Mouse (Mus musculus) cerebellum, adult 2 months (tissue): ENCODE measurements at regions not wholly inside any gene's neighbourhood (a gene's known extent, or its start where the extent isn't known, plus 50 kb on each side); places are given as distances from the start of the nearest gene placed in this dataset.
A peak's percentile ranks its signal among the peaks of the same experiment; 100 is the strongest.

ENCODE experiments used
- DNase-seq, 2 experiments: peaks; one replicate each; pipeline ENCODE4 v3.0.0; 2021
- H3K27ac ChIP-seq: fragments of 200-500 bp; 2 replicates; pipeline ENCODE4 v1.5.1; 2012; ENCODE audit warnings: low read length, control low read depth, inconsistent platforms; ENCODE audit not compliant: insufficient read depth
- H3K27me3 ChIP-seq: fragments of 200-500 bp; 2 replicates; pipeline ENCODE4 v1.6.1; 2012; ENCODE audit warnings: inconsistent platforms, mild to moderate bottlenecking, low read length, moderate library complexity; ENCODE audit not compliant: control insufficient read depth, insufficient read depth
- H3K4me1 ChIP-seq: fragments of 200-500 bp; 2 replicates; pipeline ENCODE4 v1.6.1; 2011; ENCODE audit warnings: low read length; ENCODE audit not compliant: control insufficient read depth, insufficient read depth
- H3K4me3 ChIP-seq: fragments of 200-500 bp; replicated peaks from 2 replicates; pipeline ENCODE3; 2011; ENCODE audit warnings: mild to moderate bottlenecking, low read depth, low read length, control low read depth; ENCODE audit not compliant: insufficient read depth
- CTCF ChIP-seq: fragments of 200-500 bp; IDR thresholded peaks from 2 replicates; pipeline ENCODE4 v1.5.1; 2011; ENCODE audit warnings: low read depth, mild to moderate bottlenecking, control low read depth, low read length, moderate library complexity, borderline replicate concordance; ENCODE audit not compliant: insufficient read depth
- POLR2A ChIP-seq: fragments of 200-500 bp; IDR thresholded peaks from 2 replicates; pipeline ENCODE4 v1.6.1; 2011; ENCODE audit warnings: low read length, control low read depth, borderline replicate concordance; ENCODE audit not compliant: insufficient read depth
- WGBS: fragments of 180-500 bp; shearing (Covaris S2); methylation state at CpG from one replicate; pipeline ENCODE4 v1.1.7; 2018; 5-methylcytosine and 5-hydroxymethylcytosine counted together

- no peaks in the 10 kb centered on the region for H3K27me3 ChIP-seq
- no peak for TF ChIP-seq POLR2A
- no peak for TF ChIP-seq CTCF
- no peak overlapping the region for H3K4me3 ChIP-seq
- peaks cover 35% of the 10 kb centered on the region for H3K4me1 ChIP-seq
- WGBS = 95% methylated on average over 8 of the region's 8 CpGs
- H3K27ac ChIP-seq = no peak overlapping the region
- DNase-seq = no peak
These were observed 59.1 kb upstream of the Serp2 start for GRCm38 (mm10) chr14:76615603-76616366.

GRCm38 (mm10) chr14:76615182-76615581 lies 58.5 kb upstream of the Serp2 start:
- TF ChIP-seq POLR2A (no peak), CTCF (no peak)
- no peak overlapping the region for H3K27ac ChIP-seq
- DNase-seq = no peak
- H3K4me1 ChIP-seq = peaks cover 38% of the 10 kb centered on the region
- 97% methylated on average over 11 of the region's 11 CpGs for WGBS
- no peaks in the 10 kb centered on the region for H3K27me3 ChIP-seq
- no peak overlapping the region for H3K4me3 ChIP-seq

GRCm38 (mm10) chr14:76614682-76615081 lies 58.0 kb upstream of the Serp2 start:
- 88% methylated on average over 5 of the region's 5 CpGs for WGBS
- TF ChIP-seq POLR2A (no peak), CTCF (no peak)
- Histone ChIP-seq H3K27me3 (no peaks in the 10 kb centered on the region), H3K27ac (no peak overlapping the region), H3K4me3 (no peak overlapping the region), H3K4me1 (peaks cover 41% of the 10 kb centered on the region)
- no peak for DNase-seq

GRCm38 (mm10) chr14:76613604-76614003 lies 56.9 kb upstream of the Serp2 start:
- 96% methylated on average over 6 of the region's 6 CpGs for WGBS
- TF ChIP-seq CTCF (no peak), POLR2A (no peak)
- DNase-seq = no peak
- peaks cover 36% of the 10 kb centered on the region for H3K4me1 ChIP-seq
- no peak overlapping the region for H3K27ac ChIP-seq
- H3K27me3 ChIP-seq = no peaks in the 10 kb centered on the region
- H3K4me3 ChIP-seq = no peak overlapping the region

DNA sequence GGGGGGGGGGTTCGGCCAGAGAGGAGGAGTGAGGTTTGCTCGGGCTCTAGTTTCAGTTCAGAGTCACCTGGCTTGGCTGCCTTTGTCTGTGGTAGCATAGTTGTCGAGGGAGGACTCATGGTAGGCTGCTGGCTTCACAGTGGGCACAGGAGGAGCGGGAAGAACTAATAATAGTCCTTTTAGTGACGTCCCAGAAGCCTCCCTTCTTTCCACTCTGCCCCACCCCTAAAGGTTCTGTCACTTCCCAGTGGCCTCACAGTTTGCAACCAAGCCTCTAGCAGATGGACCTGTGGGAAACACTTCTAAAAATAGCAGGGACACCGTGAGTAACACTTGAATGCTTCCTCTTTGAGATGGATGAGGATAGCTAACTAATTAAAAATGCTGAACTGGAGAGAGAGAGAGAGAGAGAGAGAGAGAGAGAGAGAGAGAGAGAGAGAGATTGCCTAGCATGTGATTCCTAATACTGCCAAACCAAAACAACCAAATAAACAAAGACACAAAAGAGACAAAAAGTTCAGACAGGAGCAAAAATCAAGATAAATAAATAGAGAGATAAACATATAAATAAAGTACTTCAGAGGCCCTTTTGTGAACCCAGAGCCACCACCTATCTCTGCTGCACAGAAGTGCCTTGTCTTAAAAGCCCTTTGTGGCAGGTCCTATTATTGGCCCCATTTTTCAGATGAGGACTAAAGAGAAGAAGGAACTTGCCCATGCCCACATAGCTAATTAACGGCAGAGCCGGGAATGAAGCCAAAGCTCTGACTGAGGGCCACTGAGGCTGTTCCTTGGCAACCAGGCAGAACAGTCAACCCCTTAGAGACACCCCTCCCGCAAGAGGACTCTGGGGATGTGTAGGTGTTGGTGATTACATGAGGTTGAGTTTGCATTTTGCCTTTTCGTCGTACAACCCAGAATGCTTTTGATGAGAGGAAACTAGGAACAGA lies 54.0 kb upstream of the Serp2 start:
- TF ChIP-seq POLR2A (no peak), CTCF (no peak)
- WGBS = 7% methylated on average over 11 of the region's 11 CpGs
- DNase-seq = peak; percentile 83 to 97
- H3K27ac ChIP-seq = peak overlapping the region; percentile 92
- no peak overlapping the region for H3K4me3 ChIP-seq
- peaks cover 21% of the 10 kb centered on the region for H3K4me1 ChIP-seq
- no peaks in the 10 kb centered on the region for H3K27me3 ChIP-seq
